Mouse (Mus musculus): ENCODE measurements around the gene Kcnk13. TPM values are rescaled to one million over a fixed set of nuclear protein-coding genes. Genes with fewer than 3 reads are reported as not detected.

The Kcnk13 gene
- polyA plus RNA-seq, 1 experiment from 2014 or later, result 0.66 TPM

DNA sequence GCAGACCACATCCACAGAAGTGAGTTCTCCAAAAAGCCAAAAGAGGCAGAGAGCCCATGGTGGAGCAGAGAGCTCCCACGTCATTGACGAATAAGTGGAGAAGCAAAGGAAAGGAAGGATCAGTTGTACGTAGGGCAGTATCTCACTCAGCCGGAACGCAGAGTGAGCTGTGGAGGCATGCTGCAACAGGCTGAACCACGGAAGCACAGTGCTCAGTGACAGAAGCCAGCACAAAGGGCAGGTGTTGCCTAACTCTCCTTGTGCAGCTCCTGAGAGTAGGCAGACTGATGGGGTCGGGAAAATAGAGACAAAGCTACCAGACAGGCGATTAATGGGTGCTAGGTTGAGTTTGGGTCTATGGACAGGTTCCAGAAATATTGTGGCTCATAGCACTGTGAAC, 77.8 kb downstream of the Kcnk13 start:
- no peak overlapping the region for H3K27ac ChIP-seq (ENCODE audit: low read depth, low read length)
- no peak overlapping the region for H3K9ac ChIP-seq (ENCODE audit: low read length)
- DNase-seq (ENCODE audit: low spot score) (no peak), ATAC-seq (ENCODE audit: insufficient read depth, low FRiP score, low TSS enrichment) (no peak)
- WGBS, result 80% methylated on average over 8 of the region's 8 CpGs
- H3K9me3 ChIP-seq (ENCODE audit: control insufficient read depth, low read length), result no peaks in the 10 kb centered on the region
- no peak overlapping the region for H3K4me3 ChIP-seq (ENCODE audit: low read depth, low read length)
- H3K4me1 ChIP-seq (ENCODE audit: control insufficient read depth, insufficient read depth, low read length), result no peaks in the 10 kb centered on the region
- no peaks in the 10 kb centered on the region for H3K27me3 ChIP-seq (ENCODE audit: control insufficient read depth, insufficient read depth, low read length)
- H3K4me2 ChIP-seq (ENCODE audit: low read depth), result no peak overlapping the region
- H3K36me3 ChIP-seq (ENCODE audit: control insufficient read depth, insufficient read depth, low read length), result no peaks in the 10 kb centered on the region

DNA sequence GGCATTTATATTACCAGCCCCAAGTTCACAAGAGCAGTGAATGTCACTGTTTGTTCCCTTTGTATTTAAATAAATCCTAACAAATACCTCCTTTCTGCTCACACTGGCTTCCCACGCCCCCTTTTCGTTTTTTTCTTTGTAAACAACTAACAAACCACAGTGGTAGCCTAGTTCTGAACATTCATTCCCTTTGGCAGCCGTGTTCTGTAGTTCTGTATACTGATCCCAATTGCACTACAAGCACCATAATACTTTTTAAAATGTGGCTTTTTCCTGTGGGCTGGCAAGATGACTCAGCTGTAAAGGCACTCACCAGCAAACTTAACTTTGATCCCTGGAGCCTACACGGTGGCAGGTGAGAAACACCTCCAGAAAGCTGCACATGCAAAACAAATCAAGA, 80.4 kb downstream of the Kcnk13 start:
- no peak overlapping the region for H3K4me2 ChIP-seq (ENCODE audit: low read depth)
- WGBS, result 72% methylated on average over 4 of the region's 4 CpGs
- no peak overlapping the region for H3K9ac ChIP-seq (ENCODE audit: low read length)
- H3K9me3 ChIP-seq (ENCODE audit: control insufficient read depth, low read length), result no peaks in the 10 kb centered on the region
- no peaks in the 10 kb centered on the region for H3K4me1 ChIP-seq (ENCODE audit: control insufficient read depth, insufficient read depth, low read length)
- no peak overlapping the region for H3K4me3 ChIP-seq (ENCODE audit: low read depth, low read length)
- DNase-seq (ENCODE audit: low spot score) (no peak), ATAC-seq (ENCODE audit: insufficient read depth, low FRiP score, low TSS enrichment) (no peak)
- no peaks in the 10 kb centered on the region for H3K36me3 ChIP-seq (ENCODE audit: control insufficient read depth, insufficient read depth, low read length)
- no peak overlapping the region for H3K27ac ChIP-seq (ENCODE audit: low read depth, low read length)
- H3K27me3 ChIP-seq (ENCODE audit: control insufficient read depth, insufficient read depth, low read length), result no peaks in the 10 kb centered on the region

DNA sequence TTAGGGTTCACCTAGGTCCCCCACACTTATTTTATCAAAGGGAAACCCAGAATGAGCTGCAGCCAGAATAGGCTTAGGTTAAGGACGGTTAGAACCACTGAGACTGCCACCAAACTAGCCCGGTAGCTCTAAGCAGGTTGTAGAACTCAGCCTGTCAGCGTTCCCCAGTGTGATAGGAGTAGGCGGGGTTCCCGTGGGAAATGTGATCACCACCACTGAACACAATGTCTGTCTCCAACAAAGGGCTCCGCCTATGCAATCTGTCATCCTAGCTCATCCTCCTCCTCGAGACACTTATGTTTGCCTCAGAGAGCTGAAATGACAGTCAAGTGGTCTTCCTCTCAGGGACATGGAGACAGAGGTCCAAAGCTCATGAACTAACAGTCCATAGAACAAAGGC, 86.3 kb downstream of the Kcnk13 start:
- Histone ChIP-seq H3K4me1 (ENCODE audit: control insufficient read depth, insufficient read depth, low read length) (no peaks in the 10 kb centered on the region), H3K27me3 (ENCODE audit: control insufficient read depth, insufficient read depth, low read length) (no peaks in the 10 kb centered on the region), H3K9ac (ENCODE audit: low read length) (no peak overlapping the region), H3K36me3 (ENCODE audit: control insufficient read depth, insufficient read depth, low read length) (no peaks in the 10 kb centered on the region), H3K9me3 (ENCODE audit: control insufficient read depth, low read length) (no peaks in the 10 kb centered on the region), H3K4me3 (ENCODE audit: low read depth, low read length) (no peak overlapping the region), H3K4me2 (ENCODE audit: low read depth) (no peak overlapping the region), H3K27ac (ENCODE audit: low read depth, low read length) (no peak overlapping the region)
- no peak for ATAC-seq (ENCODE audit: insufficient read depth, low FRiP score, low TSS enrichment)
- 60% methylated on average over 7 of the region's 7 CpGs for WGBS
- DNase-seq (ENCODE audit: low spot score), result no peak

DNA sequence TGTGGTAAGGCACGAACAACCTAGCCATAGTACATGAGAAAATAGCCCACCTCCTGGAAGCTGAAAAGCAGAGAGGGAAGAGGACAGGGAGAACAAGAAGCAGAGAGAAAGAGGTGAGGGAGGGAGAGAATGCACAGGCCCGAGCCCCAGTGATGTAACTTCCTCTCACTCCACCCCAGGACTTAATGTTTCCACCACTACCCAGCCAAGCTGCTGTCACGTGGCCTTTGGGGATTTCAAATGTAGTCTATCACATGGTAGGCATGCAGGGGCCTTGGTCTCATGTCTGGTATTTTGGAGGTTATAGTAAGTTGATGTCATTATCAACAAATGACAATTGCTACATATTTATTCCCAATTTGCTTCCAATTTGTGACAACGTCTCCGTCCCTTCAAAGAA, 89.3 kb downstream of the Kcnk13 start:
- Histone ChIP-seq H3K4me3 (ENCODE audit: low read depth, low read length) (no peak overlapping the region), H3K4me2 (ENCODE audit: low read depth) (no peak overlapping the region), H3K27me3 (ENCODE audit: control insufficient read depth, insufficient read depth, low read length) (no peaks in the 10 kb centered on the region), H3K36me3 (ENCODE audit: control insufficient read depth, insufficient read depth, low read length) (no peaks in the 10 kb centered on the region), H3K4me1 (ENCODE audit: control insufficient read depth, insufficient read depth, low read length) (no peaks in the 10 kb centered on the region), H3K9ac (ENCODE audit: low read length) (no peak overlapping the region), H3K9me3 (ENCODE audit: control insufficient read depth, low read length) (no peaks in the 10 kb centered on the region), H3K27ac (ENCODE audit: low read depth, low read length) (no peak overlapping the region)
- ATAC-seq (ENCODE audit: insufficient read depth, low FRiP score, low TSS enrichment) (no peak), DNase-seq (ENCODE audit: low spot score) (no peak)
- WGBS, result 81% methylated on average over 5 of the region's 5 CpGs

DNA sequence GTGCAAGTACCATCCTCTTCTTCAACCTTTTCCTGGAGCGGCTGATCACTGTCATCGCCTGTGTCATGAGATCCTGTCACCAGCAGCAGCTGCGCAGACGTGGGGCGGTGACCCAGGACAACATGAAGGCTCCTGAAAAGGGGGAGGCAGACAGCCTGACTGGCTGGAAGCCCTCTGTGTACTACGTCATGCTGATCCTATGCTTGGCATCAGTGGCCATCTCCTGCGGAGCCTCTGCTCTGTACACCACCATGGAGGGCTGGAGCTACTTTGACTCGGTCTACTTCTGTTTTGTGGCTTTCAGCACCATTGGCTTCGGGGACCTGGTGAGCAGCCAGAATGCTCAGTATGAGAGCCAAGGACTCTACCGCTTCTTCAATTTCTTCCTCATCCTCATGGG, 96.8 kb downstream of the Kcnk13 start:
- H3K27me3 ChIP-seq (ENCODE audit: control insufficient read depth, insufficient read depth, low read length), result no peaks in the 10 kb centered on the region
- H3K9ac ChIP-seq (ENCODE audit: low read length), result no peak overlapping the region
- WGBS, result 91% methylated on average over 10 of the region's 10 CpGs
- no peaks in the 10 kb centered on the region for H3K9me3 ChIP-seq (ENCODE audit: control insufficient read depth, low read length)
- DNase-seq (ENCODE audit: low spot score), result no peak
- H3K36me3 ChIP-seq (ENCODE audit: control insufficient read depth, insufficient read depth, low read length), result no peaks in the 10 kb centered on the region
- H3K4me3 ChIP-seq (ENCODE audit: low read depth, low read length), result no peak overlapping the region
- no peak for ATAC-seq (ENCODE audit: insufficient read depth, low FRiP score, low TSS enrichment)
- H3K4me1 ChIP-seq (ENCODE audit: control insufficient read depth, insufficient read depth, low read length), result no peaks in the 10 kb centered on the region
- no peak overlapping the region for H3K27ac ChIP-seq (ENCODE audit: low read depth, low read length)
- H3K4me2 ChIP-seq (ENCODE audit: low read depth), result no peak overlapping the region

DNA sequence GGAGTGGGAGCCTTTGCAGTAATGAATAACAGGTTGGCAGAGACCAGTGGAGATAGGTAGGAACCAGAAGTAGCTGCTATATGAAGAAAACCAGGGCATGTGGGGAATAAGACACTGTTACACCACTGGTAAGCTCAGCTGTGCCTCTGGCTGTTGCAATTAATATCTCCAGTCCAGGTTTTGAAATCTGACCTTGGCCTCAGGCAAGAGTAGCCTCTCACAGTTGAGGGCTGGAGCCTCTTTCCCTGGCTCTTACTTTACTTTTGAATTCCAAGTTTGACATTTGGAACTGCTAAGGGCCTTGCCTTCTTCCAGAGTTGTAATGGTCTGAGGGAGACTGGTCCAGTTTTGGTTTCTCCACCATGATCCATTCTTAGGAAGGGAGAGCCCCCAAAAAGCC, 97.5 kb downstream of the Kcnk13 start:
- no peaks in the 10 kb centered on the region for H3K4me1 ChIP-seq (ENCODE audit: control insufficient read depth, insufficient read depth, low read length)
- H3K9ac ChIP-seq (ENCODE audit: low read length), result no peak overlapping the region
- no peaks in the 10 kb centered on the region for H3K27me3 ChIP-seq (ENCODE audit: control insufficient read depth, insufficient read depth, low read length)
- no peak overlapping the region for H3K4me2 ChIP-seq (ENCODE audit: low read depth)
- H3K4me3 ChIP-seq (ENCODE audit: low read depth, low read length), result no peak overlapping the region
- no peak for DNase-seq (ENCODE audit: low spot score)
- no peaks in the 10 kb centered on the region for H3K36me3 ChIP-seq (ENCODE audit: control insufficient read depth, insufficient read depth, low read length)
- H3K27ac ChIP-seq (ENCODE audit: low read depth, low read length), result no peak overlapping the region
- no peak for ATAC-seq (ENCODE audit: insufficient read depth, low FRiP score, low TSS enrichment)
- H3K9me3 ChIP-seq (ENCODE audit: control insufficient read depth, low read length), result no peaks in the 10 kb centered on the region

DNA sequence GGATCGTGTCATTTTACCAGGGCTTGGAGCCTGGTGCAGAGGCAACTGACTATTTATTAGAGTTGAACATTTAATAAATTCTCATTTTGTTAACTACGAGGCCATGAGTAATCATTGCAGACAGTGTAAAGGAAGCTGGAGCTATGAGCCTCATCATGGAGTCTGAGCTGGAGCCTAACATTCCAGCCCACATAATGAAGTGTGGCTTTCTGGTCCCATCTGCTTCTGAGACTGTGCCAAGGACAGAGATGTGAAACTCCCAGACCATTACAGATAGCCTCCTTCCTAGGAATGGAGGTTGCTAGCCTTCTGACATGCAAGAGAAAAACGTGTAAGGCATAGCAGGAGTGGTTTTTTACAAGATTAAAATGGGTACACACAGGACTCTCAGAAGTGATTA, 98.3 kb downstream of the Kcnk13 start:
- Histone ChIP-seq H3K9me3 (ENCODE audit: control insufficient read depth, low read length) (no peaks in the 10 kb centered on the region), H3K27ac (ENCODE audit: low read depth, low read length) (no peak overlapping the region), H3K9ac (ENCODE audit: low read length) (no peak overlapping the region), H3K36me3 (ENCODE audit: control insufficient read depth, insufficient read depth, low read length) (no peaks in the 10 kb centered on the region), H3K4me1 (ENCODE audit: control insufficient read depth, insufficient read depth, low read length) (no peaks in the 10 kb centered on the region), H3K4me3 (ENCODE audit: low read depth, low read length) (no peak overlapping the region), H3K27me3 (ENCODE audit: control insufficient read depth, insufficient read depth, low read length) (no peaks in the 10 kb centered on the region), H3K4me2 (ENCODE audit: low read depth) (no peak overlapping the region)
- ATAC-seq (ENCODE audit: insufficient read depth, low FRiP score, low TSS enrichment), result no peak
- DNase-seq (ENCODE audit: low spot score), result no peak
- 75% methylated on average over 3 of the region's 3 CpGs for WGBS

DNA sequence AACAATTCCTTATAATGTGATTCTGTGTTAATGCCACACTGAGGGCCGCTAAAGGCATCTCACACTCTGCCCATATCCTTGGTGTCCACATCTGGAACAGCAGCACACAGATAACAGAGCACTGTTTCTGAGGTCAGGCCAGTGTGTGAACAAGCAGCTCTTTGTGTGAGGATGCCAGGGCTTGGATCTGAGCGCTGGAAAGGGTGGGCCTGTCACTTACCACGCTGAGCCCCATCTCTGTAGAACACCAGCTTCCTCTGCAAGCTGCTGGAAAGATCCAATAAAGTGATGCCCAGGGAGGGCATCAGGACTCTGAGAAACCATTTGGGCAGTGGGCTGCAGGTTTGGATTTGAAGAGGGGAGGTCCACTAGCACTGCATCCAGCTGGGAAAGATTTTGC, 100.8 kb downstream of the Kcnk13 start:
- no peaks in the 10 kb centered on the region for H3K36me3 ChIP-seq (ENCODE audit: control insufficient read depth, insufficient read depth, low read length)
- H3K27ac ChIP-seq (ENCODE audit: low read depth, low read length), result no peak overlapping the region
- H3K27me3 ChIP-seq (ENCODE audit: control insufficient read depth, insufficient read depth, low read length), result no peaks in the 10 kb centered on the region
- H3K4me2 ChIP-seq (ENCODE audit: low read depth), result no peak overlapping the region
- DNase-seq (ENCODE audit: low spot score) (no peak), ATAC-seq (ENCODE audit: insufficient read depth, low FRiP score, low TSS enrichment) (no peak)
- no peaks in the 10 kb centered on the region for H3K4me1 ChIP-seq (ENCODE audit: control insufficient read depth, insufficient read depth, low read length)
- H3K9me3 ChIP-seq (ENCODE audit: control insufficient read depth, low read length), result no peaks in the 10 kb centered on the region
- H3K9ac ChIP-seq (ENCODE audit: low read length), result no peak overlapping the region
- H3K4me3 ChIP-seq (ENCODE audit: low read depth, low read length), result no peak overlapping the region
- WGBS, result 76% methylated on average over 3 of the region's 3 CpGs

DNA sequence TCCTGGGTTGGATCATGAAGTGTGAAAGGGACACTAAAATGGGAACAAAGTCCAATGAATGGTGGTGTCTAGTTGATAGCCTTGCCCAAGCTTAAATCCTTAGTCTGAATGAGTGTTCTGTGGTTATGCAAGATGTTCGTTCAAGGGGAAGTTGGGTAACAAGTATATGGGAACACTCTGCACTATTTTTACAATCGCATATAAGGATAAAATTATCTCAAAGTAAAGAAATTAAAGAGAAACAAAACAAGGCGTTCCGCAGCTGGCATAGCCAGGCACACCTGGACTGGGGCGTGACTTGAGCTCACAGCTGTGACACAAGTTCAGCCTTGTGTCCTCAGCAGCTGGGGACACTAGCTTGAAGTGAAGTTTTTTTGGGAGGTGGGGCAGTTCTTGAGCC, 103.2 kb downstream of the Kcnk13 start:
- H3K9me3 ChIP-seq (ENCODE audit: control insufficient read depth, low read length), result no peaks in the 10 kb centered on the region
- 90% methylated on average over 5 of the region's 5 CpGs for WGBS
- H3K27ac ChIP-seq (ENCODE audit: low read depth, low read length), result no peak overlapping the region
- no peaks in the 10 kb centered on the region for H3K36me3 ChIP-seq (ENCODE audit: control insufficient read depth, insufficient read depth, low read length)
- H3K9ac ChIP-seq (ENCODE audit: low read length), result no peak overlapping the region
- no peaks in the 10 kb centered on the region for H3K27me3 ChIP-seq (ENCODE audit: control insufficient read depth, insufficient read depth, low read length)
- no peak overlapping the region for H3K4me3 ChIP-seq (ENCODE audit: low read depth, low read length)
- ATAC-seq (ENCODE audit: insufficient read depth, low FRiP score, low TSS enrichment) (no peak), DNase-seq (ENCODE audit: low spot score) (no peak)
- no peak overlapping the region for H3K4me2 ChIP-seq (ENCODE audit: low read depth)
- H3K4me1 ChIP-seq (ENCODE audit: control insufficient read depth, insufficient read depth, low read length), result no peaks in the 10 kb centered on the region
